In genomic region chr11:43566696-43567095, GRCm38 (mm10) we compare ENCODE assay signal across 12 mouse cellular contexts. TPM values are rescaled to one million over a fixed set of nuclear protein-coding genes. Genes with fewer than 3 reads are reported as not detected.
DNase-seq lines count a peak whose midpoint lies in the region; ATAC-seq and TF ChIP-seq lines count a peak whose summit lies in the region.
"Had no signal": no experiment of that assay in that cellular context is flagged by ENCODE, and none has a peak within 500 bp of the region (broad histone marks: within the 10 kb centered on the region; RNA-seq: fewer than 3 reads in every experiment).

No protein-coding gene starts in this region.

- intact Hi-C loops in heart, postnatal 14 days (cut with DNase I), result no loop called here

- peak overlapping the region; percentile 76 for H3K27ac ChIP-seq in heart, embryonic 15.5 days
- H3K27ac ChIP-seq in neural tube, embryonic 13.5 days (replicated peaks), result peak overlapping the region; percentile 67
- peak overlapping the region; percentile 62; the same call in 1 of the 2 replicates for H3K27ac ChIP-seq in midbrain, postnatal 0 days (ENCODE audit: low read depth, low read length)

- DNase-seq in adrenal gland, adult 2 months, result peak; percentile 17
- no peak for DNase-seq in adrenal gland, postnatal 36 days
- DNase-seq in heart, postnatal 14 days, result no peak
- no peak for DNase-seq in neural tube, embryonic 10.5 days (ENCODE audit: extremely low spot score, low spot score)
- no peak for DNase-seq in midbrain, postnatal 0 days (ENCODE audit: low spot score)
- no peak for DNase-seq in ovary, adult 18-20 months (ENCODE audit: low spot score)
- DNase-seq: adrenal gland, postnatal 10 days had no signal

- no peaks in the 10 kb centered on the region for H3K36me3 ChIP-seq in heart, embryonic 15.5 days
- H3K36me3 ChIP-seq in neural tube, embryonic 13.5 days, result no peaks in the 10 kb centered on the region
- H3K36me3 ChIP-seq in midbrain, postnatal 0 days (ENCODE audit: insufficient read depth, low read length), result no peaks in the 10 kb centered on the region
- H3K36me3 ChIP-seq: G1E had no signal

- H3K4me3 ChIP-seq in heart, embryonic 15.5 days, result no peak overlapping the region
- H3K4me3 ChIP-seq in neural tube, embryonic 13.5 days, result no peak overlapping the region
- no peak overlapping the region for H3K4me3 ChIP-seq in midbrain, postnatal 0 days (ENCODE audit: low read depth, low read length)

- H3K4me2 ChIP-seq in heart, embryonic 15.5 days, result no peak overlapping the region
- no peak overlapping the region for H3K4me2 ChIP-seq in neural tube, embryonic 13.5 days
- H3K4me2 ChIP-seq in midbrain, postnatal 0 days (ENCODE audit: low read depth, low read length, poor library complexity, severe bottlenecking), result no peak overlapping the region

- no peak for TF ChIP-seq CTCF in midbrain, postnatal 0 days (IDR thresholded peaks at IDR 0.05)

- H3K9ac ChIP-seq in heart, embryonic 15.5 days, result no peak overlapping the region
- H3K9ac ChIP-seq in neural tube, embryonic 13.5 days, result no peak overlapping the region
- no peak overlapping the region for H3K9ac ChIP-seq in midbrain, postnatal 0 days (replicated peaks; ENCODE audit: low read length, poor library complexity, severe bottlenecking)

- H3K9me3 ChIP-seq in heart, embryonic 15.5 days (replicated peaks), result no peaks in the 10 kb centered on the region
- H3K9me3 ChIP-seq in neural tube, embryonic 13.5 days, result no peaks in the 10 kb centered on the region
- no peaks in the 10 kb centered on the region for H3K9me3 ChIP-seq in midbrain, postnatal 0 days (ENCODE audit: low read length)
- H3K9me3 ChIP-seq: G1E had no signal

- 42% methylated on average over 5 of the region's 5 CpGs for WGBS in heart, embryonic 15.5 days
- WGBS in neural tube, embryonic 13.5 days, result 80% methylated on average over 5 of the region's 5 CpGs
- WGBS in midbrain, postnatal 0 days, result 41% methylated on average over 5 of the region's 5 CpGs

- no peak for ATAC-seq in heart, embryonic 15.5 days (replicated peaks; ENCODE audit: insufficient number of reproducible peaks, insufficient read depth, low FRiP score, low read depth)
- ATAC-seq in neural tube, embryonic 13.5 days (ENCODE audit: low read depth), result no peak
- ATAC-seq in midbrain, postnatal 0 days (ENCODE audit: low FRiP score), result no peak

- no peaks in the 10 kb centered on the region for H3K27me3 ChIP-seq in heart, embryonic 15.5 days
- H3K27me3 ChIP-seq in neural tube, embryonic 13.5 days, result no peaks in the 10 kb centered on the region
- H3K27me3 ChIP-seq in midbrain, postnatal 0 days (ENCODE audit: insufficient read depth, low read length), result no peaks in the 10 kb centered on the region

- peaks cover 80% of the 10 kb centered on the region for H3K4me1 ChIP-seq in heart, embryonic 15.5 days (replicated peaks)
- peaks cover 58% of the 10 kb centered on the region for H3K4me1 ChIP-seq in neural tube, embryonic 13.5 days (replicated peaks)
- H3K4me1 ChIP-seq in midbrain, postnatal 0 days (ENCODE audit: insufficient read depth, low read length), result no peaks in the 10 kb centered on the region; the same call in 1 of the 2 replicates

RNA-seq across cellular contexts. Expression of gene 4933415A04Rik, which starts 20.1 kb away (rescaled TPM):
- total RNA-seq in adrenal gland, adult 2 months (2021), result under 1 TPM; 0.32 to 0.45 TPM
- polyA plus RNA-seq in adrenal gland, adult 2 months (2012; rRNA removed), result 0.08 and 0.23 TPM in 2 replicates
- 1 to 10 TPM in 1 of 2 experiments, under 1 TPM in 1; 0.36 to 1.0 TPM for total RNA-seq in adrenal gland, postnatal 36 days (2021)
- 4.6 and 5.4 TPM in 2 replicates for polyA plus RNA-seq in heart, embryonic 15.5 days (2015; fragmentation: Nextera tagmentation; extraction: Ambion mirVana)
- total RNA-seq in heart, postnatal 14 days (2021), result 1 to 10 TPM; 1.2 to 1.6 TPM
- polyA plus RNA-seq in neural tube, embryonic 13.5 days (2015; fragmentation: Nextera tagmentation; extraction: Ambion mirVana), result 7.1 and 7.3 TPM in 2 replicates
- total RNA-seq in midbrain, postnatal 0 days (2014; rRNA removed), result 0.27 and 0.85 TPM in 2 replicates
- 1.6 and 2.3 TPM in 2 replicates for polyA plus RNA-seq in midbrain, postnatal 0 days (2015; fragmentation: Nextera tagmentation; extraction: Ambion mirVana)
- total RNA-seq: G1E had no signal
- polyA plus RNA-seq: G1E had no signal

RNA-seq across cellular contexts. Expression of gene Fabp6, which starts 34.6 kb away (rescaled TPM):
- total RNA-seq in adrenal gland, adult 2 months (2021), result not detected
- polyA plus RNA-seq in adrenal gland, adult 2 months (2012; rRNA removed), result not detected in 2 replicates
- not detected for total RNA-seq in adrenal gland, postnatal 36 days (2021)
- polyA plus RNA-seq in heart, embryonic 15.5 days (2015; fragmentation: Nextera tagmentation; extraction: Ambion mirVana), result not detected in 2 replicates
- total RNA-seq in heart, postnatal 14 days (2021), result not detected
- not detected in 2 replicates for polyA plus RNA-seq in neural tube, embryonic 13.5 days (2015; fragmentation: Nextera tagmentation; extraction: Ambion mirVana)
- not detected in 2 replicates for total RNA-seq in midbrain, postnatal 0 days (2014; rRNA removed)
- polyA plus RNA-seq in midbrain, postnatal 0 days (2015; fragmentation: Nextera tagmentation; extraction: Ambion mirVana), result not detected in 2 replicates
- total RNA-seq: adrenal gland, postnatal 10 days; G1E; gastrocnemius, adult 8-10 months had no signal
- polyA plus RNA-seq: G1E; limb, embryonic 11.5 days had no signal

RNA-seq across cellular contexts. Expression of gene Ccnjl, which starts 38.1 kb away (rescaled TPM):
- 1 to 10 TPM; 2.0 to 2.4 TPM for total RNA-seq in adrenal gland, adult 2 months (2021)
- 3.1 and 3.2 TPM in 2 replicates for polyA plus RNA-seq in adrenal gland, adult 2 months (2012; rRNA removed)
- 1 to 10 TPM; 2.1 TPM for total RNA-seq in adrenal gland, postnatal 36 days (2021)
- 20.2 and 21.0 TPM in 2 replicates for polyA plus RNA-seq in heart, embryonic 15.5 days (2015; fragmentation: Nextera tagmentation; extraction: Ambion mirVana)
- 1 to 10 TPM; 7.4 to 8.5 TPM for total RNA-seq in heart, postnatal 14 days (2021)
- polyA plus RNA-seq in neural tube, embryonic 13.5 days (2015; fragmentation: Nextera tagmentation; extraction: Ambion mirVana), result 20.9 and 26.7 TPM in 2 replicates
- total RNA-seq in midbrain, postnatal 0 days (2014; rRNA removed), result 2.2 and 4.4 TPM in 2 replicates
- polyA plus RNA-seq in midbrain, postnatal 0 days (2015; fragmentation: Nextera tagmentation; extraction: Ambion mirVana), result 3.1 and 3.2 TPM in 2 replicates
- polyA plus RNA-seq: G1E had no signal
